Mouse (Mus musculus): ENCODE measurements around the gene Map3k14.

- TF ChIP-seq GATA1 (IDR thresholded peaks at IDR 0.05; ENCODE audit: borderline replicate concordance, low read length) (no peak), FLI1 (IDR thresholded peaks at IDR 0.05; ENCODE audit: low read length) (no peak)
Measured at GRCm38 (mm10) chr11:103174891-103175391, 92.3 kb downstream of the Map3k14 start.

Measured in megakaryocyte, embryonic 14.5 days (primary cell).